Mouse (Mus musculus): ENCODE measurements around the gene Pdcd2l. TPM values are rescaled to one million over a fixed set of nuclear protein-coding genes. Genes with fewer than 3 reads are reported as not detected.

Pdcd2l gene
- polyA plus RNA-seq, 1 experiment from 2014 or later, result 34.6 TPM

DNA sequence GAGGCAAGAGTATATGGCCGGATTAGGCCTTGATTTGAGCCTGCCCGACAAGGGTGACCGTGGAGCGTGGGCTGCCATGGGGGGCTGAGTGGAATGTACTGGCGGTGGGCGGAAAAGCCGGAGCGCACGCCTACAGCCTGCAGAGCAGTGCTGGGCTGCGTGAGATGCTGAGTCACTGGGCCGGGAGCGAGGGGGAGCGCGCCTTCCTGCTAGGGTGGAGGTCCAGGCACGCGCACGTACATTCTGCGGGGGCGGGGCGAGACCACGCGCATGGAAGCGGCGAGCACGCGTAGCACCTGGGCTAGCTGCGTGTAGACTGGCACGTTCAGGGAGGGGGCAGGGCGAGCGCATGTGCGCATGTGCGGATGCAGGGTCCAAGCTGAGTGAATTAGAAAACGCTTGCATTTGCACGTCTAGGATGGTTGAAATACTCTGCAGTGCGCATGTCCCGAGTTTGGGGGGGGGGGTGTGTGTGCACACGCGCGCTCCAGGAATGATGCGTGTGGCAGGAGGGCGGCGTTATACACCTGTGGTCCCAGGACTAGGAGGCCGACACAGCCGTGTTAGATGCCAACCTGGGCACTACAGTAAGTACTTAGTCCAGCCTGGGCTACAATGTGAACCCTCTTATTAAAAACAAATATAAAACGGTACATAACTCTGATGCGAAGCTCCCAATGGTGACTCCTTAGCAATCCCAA, 37.6 kb upstream of the Pdcd2l start:
- Histone ChIP-seq H3K9me3 (ENCODE audit: control insufficient read depth, low read length) (no peaks in the 10 kb centered on the region), H3K27me3 (ENCODE audit: control insufficient read depth, insufficient read depth, low read length) (no peaks in the 10 kb centered on the region), H3K4me2 (replicated peaks; ENCODE audit: low read depth) (peak overlapping the region; percentile 57), H3K9ac (ENCODE audit: low read length) (peak overlapping the region; percentile 61), H3K36me3 (ENCODE audit: control insufficient read depth, insufficient read depth, low read length) (peaks cover 14% of the 10 kb centered on the region), H3K4me3 (ENCODE audit: low read depth, low read length) (peak overlapping the region; percentile 43), H3K4me1 (replicated peaks; ENCODE audit: control insufficient read depth, insufficient read depth) (no peaks in the 10 kb centered on the region), H3K27ac (replicated peaks) (peak overlapping the region; percentile 89)
- under 1% methylated on average over 46 of the region's 46 CpGs for WGBS
- TF ChIP-seq EP300 (optimal IDR thresholded peaks at IDR 0.05) (no peak), CTCF (IDR thresholded peaks at IDR 0.05; ENCODE audit: low read depth) (peak; percentile 20; the same call in 1 of the 2 replicates)
- DNase-seq (ENCODE audit: low spot score), result peak; percentile 99
- ATAC-seq (ENCODE audit: low FRiP score, low TSS enrichment), result peak; percentile 94

GRCm38 (mm10) chr7:34232785-34233725, 36.6 kb upstream of the Pdcd2l start:
- H3K4me2 ChIP-seq (replicated peaks; ENCODE audit: low read depth), result peak overlapping the region; percentile 57
- ATAC-seq (ENCODE audit: low FRiP score, low TSS enrichment), result no peak
- WGBS, result 36% methylated on average over 7 of the region's 7 CpGs
- H3K36me3 ChIP-seq (ENCODE audit: control insufficient read depth, insufficient read depth, low read length), result peaks cover 9% of the 10 kb centered on the region
- no peak for DNase-seq (ENCODE audit: low spot score)
- no peaks in the 10 kb centered on the region for H3K27me3 ChIP-seq (ENCODE audit: control insufficient read depth, insufficient read depth, low read length)
- H3K9me3 ChIP-seq (ENCODE audit: control insufficient read depth, low read length), result no peaks in the 10 kb centered on the region
- peak overlapping the region; percentile 89 for H3K27ac ChIP-seq (replicated peaks)
- peak overlapping the region; percentile 43 for H3K4me3 ChIP-seq (ENCODE audit: low read depth, low read length)
- H3K9ac ChIP-seq (ENCODE audit: low read length), result peak overlapping the region; percentile 61
- TF ChIP-seq EP300 (optimal IDR thresholded peaks at IDR 0.05) (no peak), CTCF (IDR thresholded peaks at IDR 0.05; ENCODE audit: low read depth) (no peak)
- H3K4me1 ChIP-seq (replicated peaks; ENCODE audit: control insufficient read depth, insufficient read depth), result no peaks in the 10 kb centered on the region

DNA sequence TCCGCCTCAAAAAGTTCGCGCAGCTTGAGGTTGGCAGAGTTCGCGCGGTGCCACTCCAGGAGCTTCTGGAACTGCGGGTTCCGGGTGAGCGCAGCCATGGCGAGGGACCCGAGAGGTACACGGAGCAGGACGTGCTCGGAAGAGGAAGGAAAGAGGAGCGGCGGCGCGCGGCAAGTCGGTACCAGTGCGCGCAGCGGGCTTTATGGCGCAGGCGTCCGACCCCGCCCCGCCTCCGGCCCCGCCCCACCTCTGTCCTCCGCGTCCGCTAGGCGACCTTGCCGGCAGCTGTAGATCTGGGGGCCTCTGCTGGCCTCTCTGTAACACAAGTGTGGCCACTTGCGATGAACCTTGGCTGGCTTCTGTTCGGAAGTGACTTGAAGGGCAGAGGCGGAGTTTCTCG, 33.7 kb upstream of the Pdcd2l start, which contains the start of gene Gpi1:
Gene Gpi1 (minus strand): TSS at position 221 of the 400 bp plus-strand sequence.
- H3K9me3 ChIP-seq (ENCODE audit: control insufficient read depth, low read length), result no peaks in the 10 kb centered on the region
- 0 out of 2 replicates have a peak, but pooled peaks cover 3% of the 10 kb centered on the region for H3K4me1 ChIP-seq (replicated peaks; ENCODE audit: control insufficient read depth, insufficient read depth)
- peak; percentile 94 for DNase-seq (ENCODE audit: low spot score)
- peaks cover 10% of the 10 kb centered on the region for H3K36me3 ChIP-seq (ENCODE audit: control insufficient read depth, insufficient read depth, low read length)
- peak within 1 kb of the TSS; percentile 77 for H3K4me3 ChIP-seq (ENCODE audit: low read depth, low read length)
- peak within 1 kb of the TSS; percentile 80 for H3K4me2 ChIP-seq (replicated peaks; ENCODE audit: low read depth)
- under 1% methylated on average over 36 of the region's 39 CpGs for WGBS
- no peak for TF ChIP-seq EP300 (optimal IDR thresholded peaks at IDR 0.05)
- TF ChIP-seq CTCF (IDR thresholded peaks at IDR 0.05; ENCODE audit: low read depth), result peak; percentile 67
- peak; percentile 75 for ATAC-seq (ENCODE audit: low FRiP score, low TSS enrichment)
- peak within 1 kb of the TSS; percentile 90 for H3K27ac ChIP-seq (replicated peaks)
- H3K27me3 ChIP-seq (ENCODE audit: control insufficient read depth, insufficient read depth, low read length), result no peaks in the 10 kb centered on the region
- peak within 1 kb of the TSS; percentile 82 for H3K9ac ChIP-seq (ENCODE audit: low read length)

DNA sequence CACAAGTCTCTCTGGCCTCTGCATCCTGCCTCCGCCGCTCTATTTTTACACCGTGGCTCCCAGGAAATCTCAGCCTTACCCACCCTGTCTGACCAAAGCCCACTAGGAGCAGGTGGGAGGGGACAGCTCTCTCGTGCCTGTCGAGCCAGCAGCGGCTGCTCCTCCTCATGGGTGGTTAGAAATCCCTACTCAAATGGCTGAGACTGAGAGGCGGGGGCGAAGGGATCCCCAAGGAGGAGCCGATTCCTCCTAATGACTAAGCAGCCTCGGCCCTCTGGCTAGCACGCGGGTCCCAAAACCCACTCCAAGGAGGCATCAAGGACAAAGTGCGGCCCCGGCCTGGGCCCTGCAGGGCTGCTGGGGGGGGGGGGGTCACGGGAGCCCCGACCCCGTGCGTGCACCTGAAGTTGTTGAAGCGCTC, 33.2 kb upstream of the Pdcd2l start:
- peak overlapping the region; percentile 90 for H3K27ac ChIP-seq (replicated peaks)
- H3K9me3 ChIP-seq (ENCODE audit: control insufficient read depth, low read length), result no peaks in the 10 kb centered on the region
- peak overlapping the region; percentile 77 for H3K4me3 ChIP-seq (ENCODE audit: low read depth, low read length)
- peak; percentile 59 for DNase-seq (ENCODE audit: low spot score)
- H3K27me3 ChIP-seq (ENCODE audit: control insufficient read depth, insufficient read depth, low read length), result no peaks in the 10 kb centered on the region
- peak overlapping the region; percentile 82 for H3K9ac ChIP-seq (ENCODE audit: low read length)
- H3K4me1 ChIP-seq (replicated peaks; ENCODE audit: control insufficient read depth, insufficient read depth), result 0 out of 2 replicates have a peak, but pooled peaks cover 3% of the 10 kb centered on the region
- no peak for TF ChIP-seq EP300 (optimal IDR thresholded peaks at IDR 0.05)
- TF ChIP-seq CTCF (IDR thresholded peaks at IDR 0.05; ENCODE audit: low read depth), result no peak
- WGBS, result 0% methylated on average over 14 of the region's 19 CpGs
- H3K4me2 ChIP-seq (replicated peaks; ENCODE audit: low read depth), result peak overlapping the region; percentile 80
- H3K36me3 ChIP-seq (ENCODE audit: control insufficient read depth, insufficient read depth, low read length), result peaks cover 10% of the 10 kb centered on the region
- ATAC-seq (ENCODE audit: low FRiP score, low TSS enrichment), result peak; percentile 1

DNA sequence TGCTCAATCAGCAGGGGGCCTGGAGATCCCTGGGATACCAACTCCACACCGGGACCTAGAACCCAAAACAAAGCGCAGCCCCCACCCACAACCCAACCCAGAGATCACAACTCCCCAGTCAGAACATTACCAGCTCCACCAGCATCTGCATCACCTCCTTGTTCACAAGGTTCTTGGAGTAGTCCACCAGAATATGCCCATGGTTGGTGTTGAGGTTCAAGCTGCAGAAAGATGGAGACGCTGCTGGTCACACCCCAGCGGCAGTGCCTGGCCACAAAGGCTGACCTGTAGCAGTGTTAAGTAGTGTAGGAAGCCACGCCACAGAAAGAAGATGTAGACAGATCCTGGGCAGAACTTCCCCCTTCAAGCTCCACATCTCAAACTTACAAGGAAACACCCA, 32.7 kb upstream of the Pdcd2l start:
- H3K4me2 ChIP-seq (replicated peaks; ENCODE audit: low read depth), result peak overlapping the region; percentile 80
- 0 out of 2 replicates have a peak, but pooled peaks cover 3% of the 10 kb centered on the region for H3K4me1 ChIP-seq (replicated peaks; ENCODE audit: control insufficient read depth, insufficient read depth)
- no peak for DNase-seq (ENCODE audit: low spot score)
- H3K27ac ChIP-seq (replicated peaks), result peak overlapping the region; percentile 90; the same call in 1 of the 2 replicates
- H3K36me3 ChIP-seq (ENCODE audit: control insufficient read depth, insufficient read depth, low read length), result peaks cover 10% of the 10 kb centered on the region
- WGBS, result 19% methylated on average over 5 of the region's 5 CpGs
- peak overlapping the region; percentile 82 for H3K9ac ChIP-seq (ENCODE audit: low read length)
- H3K27me3 ChIP-seq (ENCODE audit: control insufficient read depth, insufficient read depth, low read length), result no peaks in the 10 kb centered on the region
- H3K9me3 ChIP-seq (ENCODE audit: control insufficient read depth, low read length), result no peaks in the 10 kb centered on the region
- ATAC-seq (ENCODE audit: low FRiP score, low TSS enrichment), result no peak
- peak overlapping the region; percentile 77 for H3K4me3 ChIP-seq (ENCODE audit: low read depth, low read length)
- TF ChIP-seq CTCF (IDR thresholded peaks at IDR 0.05; ENCODE audit: low read depth) (no peak), EP300 (optimal IDR thresholded peaks at IDR 0.05) (no peak)
